Mouse (Mus musculus) bone marrow, adult 2 months (tissue): ENCODE measurements around the gene Actb.

ENCODE experiments used
- CTCF ChIP-seq: fragments of 200-500 bp; IDR thresholded peaks from 2 replicates; pipeline ENCODE4 v1.5.1; 2011; ENCODE audit warnings: low read length, control low read depth; ENCODE audit not compliant: control insufficient read depth, insufficient read depth
- POLR2A ChIP-seq: fragments of 200-500 bp; IDR thresholded peaks from 2 replicates; pipeline ENCODE4 v1.6.1; 2011; ENCODE audit warnings: low read depth, mild to moderate bottlenecking, control low read depth, low read length, borderline replicate concordance; ENCODE audit not compliant: control insufficient read depth

DNA sequence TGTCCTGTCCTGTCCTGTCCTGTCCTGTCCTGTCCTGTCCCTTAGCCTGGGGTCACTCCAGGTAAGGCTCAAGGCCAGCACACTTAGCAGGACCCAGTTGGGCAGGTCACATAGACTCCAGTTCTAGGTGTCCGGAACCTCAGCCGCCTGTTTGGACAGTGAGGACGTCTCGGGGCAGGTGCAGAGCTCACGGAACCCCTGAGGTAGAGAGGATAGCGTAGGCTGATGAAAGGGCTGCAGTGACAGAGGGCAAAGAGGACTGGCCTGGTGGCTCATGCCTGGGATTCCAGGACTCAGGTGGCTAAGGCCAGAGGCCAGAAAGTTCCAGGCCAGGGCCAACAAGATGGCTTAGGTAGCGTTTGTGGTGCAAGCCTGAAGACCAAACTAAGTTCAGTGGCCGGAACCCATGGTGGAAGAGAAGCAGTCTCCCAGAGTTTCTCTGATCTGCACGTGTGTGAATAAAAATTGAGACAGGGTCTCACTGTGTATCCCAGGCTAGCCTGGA is 24.7 kb upstream of the Actb start:
- TF ChIP-seq POLR2A (no peak), CTCF (no peak)
